11 mouse cellular contexts compared by ENCODE assay signal in genomic region chr11:33221566-33222365, GRCm38 (mm10). TPM values are rescaled to one million over a fixed set of nuclear protein-coding genes. Genes with fewer than 3 reads are reported as not detected.
DNase-seq lines count a peak whose midpoint lies in the region; ATAC-seq lines count a peak whose summit lies in the region.
"Had no signal": no experiment of that assay in that cellular context is flagged by ENCODE, and none has a peak within 500 bp of the region (broad histone marks: within the 10 kb centered on the region; RNA-seq: fewer than 3 reads in every experiment).

No protein-coding gene starts in this region.

- H3K4me1 ChIP-seq in hindbrain, embryonic 16.5 days (ENCODE audit: control insufficient read depth, insufficient read depth, low read depth, low read length) = peaks cover 2% of the 10 kb centered on the region; the same call in 1 of the 2 replicates
- H3K4me1 ChIP-seq in hindbrain, embryonic 12.5 days = peaks cover 4% of the 10 kb centered on the region; the same call in 1 of the 2 replicates
- peaks cover 16% of the 10 kb centered on the region for H3K4me1 ChIP-seq in limb, embryonic 15.5 days

- H3K27me3 ChIP-seq in hindbrain, embryonic 16.5 days (replicated peaks; ENCODE audit: control insufficient read depth, insufficient read depth, low read length) = no peaks in the 10 kb centered on the region
- no peaks in the 10 kb centered on the region for H3K27me3 ChIP-seq in hindbrain, embryonic 12.5 days
- H3K27me3 ChIP-seq in limb, embryonic 15.5 days = no peaks in the 10 kb centered on the region
- H3K27me3 ChIP-seq: liver, embryonic 12.5 days had no signal

- 68% methylated on average over 11 of the region's 11 CpGs for WGBS in hindbrain, embryonic 16.5 days
- 75% methylated on average over 10 of the region's 11 CpGs for WGBS in hindbrain, embryonic 12.5 days
- WGBS in limb, embryonic 15.5 days = 47% methylated on average over 11 of the region's 11 CpGs

- ATAC-seq in frontal cortex, adult (ENCODE audit: low TSS enrichment) = peak; percentile 96
- 0 out of 2 replicates have a peak, but pooled peaks have one; percentile 18 for ATAC-seq in hindbrain, embryonic 16.5 days
- no peak for ATAC-seq in hindbrain, embryonic 12.5 days (ENCODE audit: low FRiP score)
- 0 out of 2 replicates have a peak, but pooled peaks have one; percentile 62 for ATAC-seq in limb, embryonic 15.5 days (ENCODE audit: insufficient number of reproducible peaks, low FRiP score, low TSS enrichment, low read depth)
- ATAC-seq: liver, embryonic 12.5 days had no signal

- no peak overlapping the region for H3K4me2 ChIP-seq in hindbrain, embryonic 16.5 days (ENCODE audit: low read length)
- no peak overlapping the region for H3K4me2 ChIP-seq in hindbrain, embryonic 12.5 days (replicated peaks)
- H3K4me2 ChIP-seq in limb, embryonic 15.5 days = no peak overlapping the region
- H3K4me2 ChIP-seq: liver, embryonic 12.5 days had no signal

- no peak overlapping the region for H3K27ac ChIP-seq in hindbrain, embryonic 16.5 days (ENCODE audit: low read depth, low read length)
- H3K27ac ChIP-seq in hindbrain, embryonic 12.5 days = no peak overlapping the region
- no peak overlapping the region for H3K27ac ChIP-seq in limb, embryonic 15.5 days
- H3K27ac ChIP-seq: liver, embryonic 12.5 days had no signal

- no peak overlapping the region for H3K9ac ChIP-seq in hindbrain, embryonic 16.5 days (ENCODE audit: low read depth, low read length)
- H3K9ac ChIP-seq in hindbrain, embryonic 12.5 days = no peak overlapping the region
- H3K9ac ChIP-seq in limb, embryonic 15.5 days = no peak overlapping the region
- H3K9ac ChIP-seq: liver, embryonic 12.5 days had no signal

- H3K36me3 ChIP-seq in hindbrain, embryonic 16.5 days (ENCODE audit: control insufficient read depth, insufficient read depth, low read length) = no peaks in the 10 kb centered on the region
- H3K36me3 ChIP-seq in hindbrain, embryonic 12.5 days = no peaks in the 10 kb centered on the region
- H3K36me3 ChIP-seq in limb, embryonic 15.5 days = no peaks in the 10 kb centered on the region
- H3K36me3 ChIP-seq: liver, embryonic 12.5 days had no signal

- no peaks in the 10 kb centered on the region for H3K9me3 ChIP-seq in hindbrain, embryonic 16.5 days (ENCODE audit: control insufficient read depth, low read length)
- H3K9me3 ChIP-seq in hindbrain, embryonic 12.5 days (replicated peaks) = no peaks in the 10 kb centered on the region
- no peaks in the 10 kb centered on the region for H3K9me3 ChIP-seq in limb, embryonic 15.5 days
- H3K9me3 ChIP-seq: liver, embryonic 12.5 days had no signal

- no peak overlapping the region for H3K4me3 ChIP-seq in hindbrain, embryonic 16.5 days (ENCODE audit: low read length)
- H3K4me3 ChIP-seq in hindbrain, embryonic 12.5 days = no peak overlapping the region
- no peak overlapping the region for H3K4me3 ChIP-seq in limb, embryonic 15.5 days
- H3K4me3 ChIP-seq: liver, embryonic 12.5 days had no signal

- DNase-seq in frontal cortex, postnatal 14 days (ENCODE audit: low spot score in 2 of 2) = no peak
- DNase-seq in lung, postnatal 10 days = peak; percentile 50
- DNase-seq in lung, adult 18-20 months = no peak
- DNase-seq in urinary bladder, postnatal 25 days (ENCODE audit: low spot score) = no peak
- DNase-seq: cerebellum, postnatal 36 days; kidney, adult 11 months had no signal

RNA-seq across cellular contexts. Expression of gene Tlx3, which starts 18.4 kb away (rescaled TPM):
- polyA plus RNA-seq in hindbrain, embryonic 16.5 days (2015; fragmentation: Nextera tagmentation; extraction: Ambion mirVana) = 9.1 and 11.5 TPM in 2 replicates
- 29.8 and 33.8 TPM in 2 replicates for polyA plus RNA-seq in hindbrain, embryonic 12.5 days (2016; fragmentation: Nextera tagmentation; extraction: Ambion mirVana)
- polyA plus RNA-seq in limb, embryonic 15.5 days (2015; fragmentation: Nextera tagmentation; extraction: Ambion mirVana) = not detected in 2 replicates
- polyA plus RNA-seq: liver, embryonic 12.5 days had no signal

RNA-seq across cellular contexts. Expression of gene Gm12117, which starts 54.8 kb away (rescaled TPM):
- polyA plus RNA-seq in hindbrain, embryonic 16.5 days (2015; fragmentation: Nextera tagmentation; extraction: Ambion mirVana) = not detected in 2 replicates
- not detected in 2 replicates for polyA plus RNA-seq in hindbrain, embryonic 12.5 days (2016; fragmentation: Nextera tagmentation; extraction: Ambion mirVana)
- not detected in 2 replicates for polyA plus RNA-seq in limb, embryonic 15.5 days (2015; fragmentation: Nextera tagmentation; extraction: Ambion mirVana)
- polyA plus RNA-seq: liver, embryonic 12.5 days had no signal

RNA-seq across cellular contexts. Expression of gene Npm1, which starts 58.8 kb away (rescaled TPM):
- 351 and 353 TPM in 2 replicates for polyA plus RNA-seq in hindbrain, embryonic 16.5 days (2015; fragmentation: Nextera tagmentation; extraction: Ambion mirVana)
- 615 and 624 TPM in 2 replicates for polyA plus RNA-seq in hindbrain, embryonic 12.5 days (2016; fragmentation: Nextera tagmentation; extraction: Ambion mirVana)
- polyA plus RNA-seq in limb, embryonic 15.5 days (2015; fragmentation: Nextera tagmentation; extraction: Ambion mirVana) = 706 and 898 TPM in 2 replicates
